Mouse (Mus musculus) stomach, postnatal 0 days (tissue): ENCODE data around the gene Fam170b.

ENCODE experiments used
- CTCF ChIP-seq: IDR thresholded peaks from 2 replicates; pipeline ENCODE4 v1.5.1; 2016; ENCODE audit warnings: antibody characterized with exemption, low read depth, mild to moderate bottlenecking, moderate library complexity
- EP300 ChIP-seq: optimal IDR thresholded peaks from 2 replicates; pipeline ENCODE3; 2016; ENCODE audit warnings: antibody characterized with exemption

GRCm38 (mm10) chr14:32858941-32859510 lies 25.3 kb downstream of the Fam170b start:
- TF ChIP-seq EP300 (no peak), CTCF (no peak)
